Mouse (Mus musculus) CD4-positive helper T cell, adult 2 months (primary cell): ENCODE results near the gene Tnn.

Experiments used
- DNase-seq: peaks from one replicate; pipeline ENCODE4 v3.0.0-alpha.2; 2012; ENCODE audit warnings: low read depth, missing footprints, low spot score

Gene Tnn

DNA sequence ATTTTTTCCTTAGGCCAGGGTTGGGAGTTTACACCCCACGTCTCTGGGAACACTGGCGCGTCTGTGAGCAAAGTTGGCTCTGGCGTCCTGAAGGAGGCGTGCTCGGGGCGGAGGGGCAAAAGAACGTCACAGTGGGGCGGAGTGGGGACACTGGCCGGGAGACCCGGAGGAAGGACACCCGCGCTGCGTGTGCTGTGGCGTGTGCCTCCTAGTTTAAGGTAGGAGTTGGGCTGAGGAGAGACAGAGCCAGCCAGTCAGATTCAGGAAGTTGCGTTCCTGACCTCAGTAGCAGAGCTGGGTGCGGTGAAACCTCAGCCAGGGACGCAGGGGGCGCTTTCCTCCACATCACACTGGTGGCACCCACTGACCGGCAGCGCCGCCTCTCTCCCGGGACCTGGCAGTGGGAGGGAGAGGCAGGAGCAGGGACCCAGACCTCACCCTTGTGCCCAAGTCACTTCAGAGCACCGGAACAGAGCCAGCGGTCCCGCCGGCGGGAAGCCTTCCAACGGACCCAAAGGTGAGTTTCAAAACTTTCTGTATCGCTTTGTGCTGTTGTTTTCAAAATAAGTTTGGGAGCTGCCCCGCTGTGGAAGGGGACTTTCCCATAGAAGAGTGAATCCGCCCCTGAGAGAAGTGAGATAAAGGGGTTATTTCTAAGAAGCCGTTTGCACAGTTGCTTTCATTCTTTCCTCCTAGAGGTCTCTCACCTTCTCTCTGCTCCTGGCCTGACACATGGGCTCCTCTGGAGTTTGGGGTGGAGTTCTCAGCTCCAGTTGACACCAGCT lies 109.0 kb downstream of the Tnn start, which contains the start of gene 4930523C07Rik:
TSS of gene 4930523C07Rik (plus strand) at position 146 of the 785 bp plus-strand sequence.
- DNase-seq = peak; percentile 86

DNA sequence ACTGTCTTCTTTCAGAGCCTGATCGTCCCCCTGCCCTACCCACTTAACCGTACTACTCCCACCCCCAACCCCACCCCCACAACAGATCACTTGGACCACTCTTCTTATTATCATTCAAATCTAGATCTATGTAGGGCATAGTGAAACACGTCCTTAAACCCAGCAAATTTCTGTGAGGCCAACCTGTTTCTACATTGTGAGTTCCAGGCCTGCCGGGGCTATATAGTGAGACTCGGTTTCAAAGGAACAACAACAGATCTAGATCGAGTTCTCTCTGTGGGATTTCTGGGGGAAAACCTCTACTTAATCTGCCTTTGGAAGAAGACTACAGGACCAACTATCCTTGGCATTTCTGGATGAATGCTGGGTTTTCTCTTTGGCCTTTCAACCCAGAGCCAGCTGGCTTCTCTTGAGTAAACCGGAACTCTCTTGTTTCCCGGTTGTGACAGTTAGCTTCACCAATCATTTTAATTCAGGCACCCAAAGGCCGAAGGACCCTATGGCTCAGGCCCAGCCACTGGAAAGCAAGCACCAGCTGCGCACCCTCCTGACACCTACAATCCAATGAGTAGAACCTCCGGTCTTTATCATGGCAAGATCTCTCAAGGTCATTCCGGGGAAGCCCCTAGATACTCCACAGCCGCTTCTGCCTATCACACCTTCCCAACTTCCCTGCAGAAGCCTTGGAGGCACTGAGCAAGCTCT lies 110.0 kb downstream of the Tnn start:
- peak; percentile 40 for DNase-seq

DNA sequence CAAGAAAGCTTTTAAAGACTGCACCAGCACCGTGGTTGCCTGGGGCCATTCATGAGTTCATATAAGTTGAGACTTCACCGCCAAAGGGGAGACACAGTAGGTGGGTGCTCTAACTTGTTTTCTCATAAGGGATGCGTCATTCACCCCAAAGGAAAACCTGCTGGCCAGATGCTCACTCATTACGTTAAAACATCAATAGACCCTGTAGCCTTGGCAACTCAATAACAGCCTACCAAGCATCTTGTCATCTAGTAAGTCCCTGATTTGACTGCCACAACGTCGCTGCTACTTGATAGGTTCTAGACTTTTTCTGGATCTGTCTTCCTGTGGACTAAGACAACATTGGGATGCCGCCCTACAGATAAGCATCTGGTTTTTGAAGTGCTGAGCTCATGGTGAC lies 111.0 kb downstream of the Tnn start:
- DNase-seq = peak; percentile 65

DNA sequence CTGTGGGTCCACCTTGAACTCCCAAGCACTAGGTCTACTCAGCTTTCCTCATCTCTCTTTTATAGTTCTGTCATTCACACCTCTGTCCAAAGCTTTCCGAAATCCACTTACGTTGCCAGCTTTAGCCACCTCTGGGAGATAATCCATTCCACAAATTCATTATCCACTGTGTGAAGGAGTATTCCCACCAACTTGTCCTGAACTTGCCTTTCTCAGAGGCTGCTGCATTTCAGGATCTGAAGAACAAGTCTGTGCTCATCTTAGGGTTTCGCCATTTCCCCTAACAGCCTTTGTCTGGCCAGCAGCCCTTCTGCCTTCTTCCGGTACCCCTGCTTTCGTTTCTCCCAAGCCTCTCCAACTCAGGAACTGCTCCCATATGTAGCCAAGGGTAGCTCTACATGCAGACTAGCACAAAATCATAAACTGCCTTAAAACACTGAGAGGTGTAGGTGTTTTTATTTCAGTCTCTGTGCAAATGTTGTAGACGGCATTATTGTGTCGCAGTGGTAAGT lies 112.1 kb downstream of the Tnn start:
- DNase-seq = no peak

DNA sequence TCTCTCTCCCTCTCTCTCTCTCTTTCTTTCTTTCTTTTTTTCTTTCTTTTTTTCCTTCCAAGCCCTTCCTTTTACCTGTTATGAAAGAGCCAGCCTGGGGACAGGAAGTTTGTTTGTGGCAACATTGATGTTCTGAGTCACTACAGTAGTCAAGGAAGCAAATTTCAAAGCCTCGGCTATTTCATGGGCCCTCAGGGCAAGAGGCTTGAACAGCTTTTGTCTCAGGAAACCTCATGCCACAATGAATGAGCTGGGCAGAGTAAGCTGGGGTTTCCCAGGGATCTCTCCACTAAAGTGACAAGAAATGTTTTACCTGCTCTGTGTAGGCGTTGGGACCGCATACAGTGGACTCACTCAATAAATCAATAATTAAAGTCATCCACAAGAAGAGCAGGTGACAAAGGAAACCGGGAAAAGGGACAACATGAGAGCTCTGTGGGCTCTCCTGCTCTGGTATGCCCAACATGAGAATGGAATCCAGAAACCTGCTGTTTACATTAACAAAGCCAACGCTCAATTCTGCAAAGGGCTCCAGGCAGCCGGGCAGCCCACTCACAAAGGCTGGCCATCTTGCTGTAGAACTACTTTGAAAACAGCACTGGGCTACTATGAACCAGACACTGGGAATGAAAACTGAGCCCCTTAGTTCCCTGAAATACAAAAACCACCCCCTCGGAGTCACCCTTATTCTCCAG lies 113.3 kb downstream of the Tnn start:
- DNase-seq = peak; percentile 60

DNA sequence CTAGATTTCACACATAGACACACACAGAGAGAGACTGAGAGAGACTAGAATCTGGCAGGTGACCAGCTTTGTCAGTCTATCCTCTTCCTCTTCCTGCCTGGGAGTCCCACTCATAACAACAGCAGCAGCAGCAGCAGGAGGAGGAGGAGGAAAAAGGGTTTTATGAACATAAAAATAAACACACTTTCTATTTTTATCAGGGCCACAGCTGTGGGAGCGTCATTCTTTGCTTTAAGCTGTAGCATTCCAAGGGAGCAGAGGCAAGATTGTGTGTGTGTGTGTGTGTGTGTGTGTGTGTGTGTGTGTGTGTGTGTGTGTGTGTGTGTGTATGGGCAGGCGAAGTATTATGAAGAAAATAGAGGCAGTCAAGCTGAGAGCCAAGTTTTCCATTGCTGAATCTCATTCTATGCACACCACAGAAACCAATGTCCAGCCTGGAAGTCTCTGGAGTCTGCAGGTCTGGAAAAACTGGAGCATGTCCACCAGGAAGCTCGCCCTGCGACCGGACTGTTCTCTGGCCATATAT lies 116.3 kb downstream of the Tnn start:
- peak; percentile 37 for DNase-seq

DNA sequence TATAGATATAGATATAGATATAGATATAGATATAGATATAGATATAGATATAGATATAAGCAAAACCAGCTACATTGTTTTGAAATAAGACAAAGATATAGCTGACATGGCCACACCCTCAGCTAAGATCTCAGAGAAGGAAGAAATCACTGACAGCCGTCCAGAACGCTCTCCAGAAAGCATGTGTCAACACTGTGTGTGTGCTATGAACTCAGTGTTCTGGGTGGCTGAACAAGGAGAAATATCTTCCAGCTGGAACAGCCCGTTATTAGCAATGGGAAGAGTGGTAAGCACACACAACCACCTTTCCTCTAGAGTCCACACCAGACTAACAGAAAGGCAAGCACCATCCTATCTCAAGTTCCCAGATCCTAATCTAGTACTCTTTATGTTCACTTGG lies 117.8 kb downstream of the Tnn start:
- no peak for DNase-seq
